Mouse (Mus musculus): ENCODE data around the gene Lmo4.

GRCm38 (mm10) chr3:144231931-144232330 lies 26.9 kb upstream of the Lmo4 start:
- TF ChIP-seq CTCF (IDR thresholded peaks at IDR 0.05; ENCODE audit: low read depth) = no peak
- TF ChIP-seq EP300 (IDR thresholded peaks at IDR 0.05; ENCODE audit: low read depth) = no peak

Measured in heart, postnatal 0 days (tissue).